Mouse (Mus musculus): ENCODE data around the gene Cir1.
A peak's percentile ranks its signal among the peaks of the same experiment; 100 is the strongest.

Gene Cir1

GRCm38 (mm10) chr2:73272351-73273248 lies 39.9 kb downstream of the Cir1 start:
- DNase-seq (ENCODE audit: low spot score in 2 of 2), result peak in 1 of 2 experiments; percentile 27

- DNase-seq (ENCODE audit: low spot score in 2 of 2), result peak; percentile 39 to 49
Observed at GRCm38 (mm10) chr2:73271459-73272161, 40.9 kb downstream of the Cir1 start, which contains the start of gene Sp9. Sp9 (plus strand) TSS chr2:73271925.

- DNase-seq (ENCODE audit: low spot score in 2 of 2), result peak; percentile 32 to 46
Observed at GRCm38 (mm10) chr2:73270593-73271458, 41.7 kb downstream of the Cir1 start.

- no peak for DNase-seq (ENCODE audit: low spot score in 2 of 2)
Observed at GRCm38 (mm10) chr2:73270071-73270592, 42.4 kb downstream of the Cir1 start.

GRCm38 (mm10) chr2:73269666-73270065 lies 42.8 kb downstream of the Cir1 start:
- DNase-seq (ENCODE audit: low spot score in 2 of 2), result no peak

GRCm38 (mm10) chr2:73268836-73269395 lies 43.6 kb downstream of the Cir1 start:
- no peak for DNase-seq (ENCODE audit: low spot score in 2 of 2)

GRCm38 (mm10) chr2:73268281-73268680 lies 44.2 kb downstream of the Cir1 start:
- no peak for DNase-seq (ENCODE audit: low spot score in 2 of 2)

GRCm38 (mm10) chr2:73267818-73268217 lies 44.7 kb downstream of the Cir1 start:
- no peak for DNase-seq (ENCODE audit: low spot score in 2 of 2)

- DNase-seq (ENCODE audit: low spot score in 2 of 2), result no peak
Observed at GRCm38 (mm10) chr2:73267231-73267630, 45.3 kb downstream of the Cir1 start.

- DNase-seq (ENCODE audit: low spot score in 2 of 2), result no peak
Observed at GRCm38 (mm10) chr2:73266623-73267022, 45.9 kb downstream of the Cir1 start.

- no peak for DNase-seq (ENCODE audit: low spot score in 2 of 2)
Observed at GRCm38 (mm10) chr2:73266011-73266410, 46.5 kb downstream of the Cir1 start.

GRCm38 (mm10) chr2:73264611-73265195 lies 47.8 kb downstream of the Cir1 start:
- no peak for DNase-seq (ENCODE audit: low spot score in 2 of 2)

- no peak for DNase-seq (ENCODE audit: low spot score in 2 of 2)
Observed at GRCm38 (mm10) chr2:73263794-73264610, 48.5 kb downstream of the Cir1 start.

GRCm38 (mm10) chr2:73263172-73263765 lies 49.2 kb downstream of the Cir1 start:
- DNase-seq (ENCODE audit: low spot score in 2 of 2), result no peak

GRCm38 (mm10) chr2:73248701-73249100 lies 63.8 kb downstream of the Cir1 start:
- DNase-seq (ENCODE audit: low spot score in 2 of 2), result no peak

GRCm38 (mm10) chr2:73241299-73241698 lies 71.2 kb downstream of the Cir1 start:
- no peak for DNase-seq (ENCODE audit: low spot score in 2 of 2)

All from frontal cortex, postnatal 36 days (tissue).